Mouse (Mus musculus): ENCODE measurements at regions not wholly inside any gene's neighbourhood (a gene's known extent, or its start where the extent isn't known, plus 50 kb on each side); places are given as distances from the start of the nearest gene placed in this dataset.

- Histone ChIP-seq H3K36me3 (no peaks in the 10 kb centered on the region), H3K27me3 (ENCODE audit: low read depth, poor library complexity, severe bottlenecking) (no peaks in the 10 kb centered on the region), H3K4me3 (no peak overlapping the region), H3K27ac (no peak overlapping the region), H3K9me3 (replicated peaks) (no peaks in the 10 kb centered on the region), H3K4me1 (no peaks in the 10 kb centered on the region)
- DNase-seq (ENCODE audit: low spot score): no peak
- 90% methylated on average over 8 of the region's 8 CpGs for WGBS
These were observed 166.5 kb downstream of the Etnk1 start for GRCm38 (mm10) chr6:143333493-143333892.

GRCm38 (mm10) chr6:143336574-143336973, 169.6 kb downstream of the Etnk1 start:
- DNase-seq (ENCODE audit: low spot score): no peak
- WGBS: 89% methylated on average over 4 of the region's 4 CpGs
- H3K9me3 ChIP-seq (replicated peaks): no peaks in the 10 kb centered on the region

GRCm38 (mm10) chr6:143349000-143349399, 182.0 kb downstream of the Etnk1 start:
- Histone ChIP-seq H3K36me3 (no peaks in the 10 kb centered on the region), H3K4me1 (no peaks in the 10 kb centered on the region), H3K27ac (no peak overlapping the region), H3K9me3 (replicated peaks) (no peaks in the 10 kb centered on the region), H3K27me3 (ENCODE audit: low read depth, poor library complexity, severe bottlenecking) (no peaks in the 10 kb centered on the region), H3K4me3 (no peak overlapping the region)
- 95% methylated on average over 2 of the region's 2 CpGs for WGBS
- DNase-seq (ENCODE audit: low spot score): no peak

More at GRCm38 (mm10) chr6:143336574-143336973, 169.6 kb downstream of the Etnk1 start:
- Histone ChIP-seq H3K36me3 (no peaks in the 10 kb centered on the region), H3K4me3 (no peak overlapping the region), H3K4me1 (no peaks in the 10 kb centered on the region), H3K27ac (no peak overlapping the region), H3K27me3 (ENCODE audit: low read depth, poor library complexity, severe bottlenecking) (no peaks in the 10 kb centered on the region)

GRCm38 (mm10) chr6:143359320-143360032, 192.5 kb downstream of the Etnk1 start:
- Histone ChIP-seq H3K36me3 (no peaks in the 10 kb centered on the region), H3K4me3 (no peak overlapping the region), H3K4me1 (0 out of 2 replicates have a peak, but pooled peaks cover 3% of the 10 kb centered on the region), H3K9me3 (replicated peaks) (no peaks in the 10 kb centered on the region), H3K27me3 (ENCODE audit: low read depth, poor library complexity, severe bottlenecking) (no peaks in the 10 kb centered on the region), H3K27ac (no peak overlapping the region)
- DNase-seq (ENCODE audit: low spot score): no peak
- WGBS: 73% methylated on average over 7 of the region's 7 CpGs

- Histone ChIP-seq H3K36me3 (no peaks in the 10 kb centered on the region), H3K27ac (no peak overlapping the region), H3K27me3 (ENCODE audit: low read depth, poor library complexity, severe bottlenecking) (no peaks in the 10 kb centered on the region), H3K4me1 (0 out of 2 replicates have a peak, but pooled peaks cover 3% of the 10 kb centered on the region), H3K9me3 (replicated peaks) (no peaks in the 10 kb centered on the region), H3K4me3 (no peak overlapping the region)
- 79% methylated on average over 5 of the region's 5 CpGs for WGBS
- DNase-seq (ENCODE audit: low spot score): no peak
These were observed 194.2 kb downstream of the Etnk1 start for GRCm38 (mm10) chr6:143361149-143361725.

- no peak overlapping the region for H3K27ac ChIP-seq
- H3K27me3 ChIP-seq (ENCODE audit: low read depth, poor library complexity, severe bottlenecking): no peaks in the 10 kb centered on the region
- no peaks in the 10 kb centered on the region for H3K36me3 ChIP-seq
- no peaks in the 10 kb centered on the region for H3K9me3 ChIP-seq (replicated peaks)
- no peak overlapping the region for H3K4me3 ChIP-seq
- 0 out of 2 replicates have a peak, but pooled peaks cover 3% of the 10 kb centered on the region for H3K4me1 ChIP-seq
- 96% methylated on average over 2 of the region's 2 CpGs for WGBS
- no peak for DNase-seq (ENCODE audit: low spot score)
These were observed 194.9 kb downstream of the Etnk1 start for GRCm38 (mm10) chr6:143361963-143362362.

GRCm38 (mm10) chr6:143365840-143366239, 198.8 kb downstream of the Etnk1 start:
- H3K4me3 ChIP-seq: no peak overlapping the region
- no peaks in the 10 kb centered on the region for H3K9me3 ChIP-seq (replicated peaks)
- WGBS: 91% methylated on average over 5 of the region's 5 CpGs
- no peak overlapping the region for H3K27ac ChIP-seq
- no peak for DNase-seq (ENCODE audit: low spot score)
- no peaks in the 10 kb centered on the region for H3K27me3 ChIP-seq (ENCODE audit: low read depth, poor library complexity, severe bottlenecking)
- no peaks in the 10 kb centered on the region for H3K4me1 ChIP-seq
- no peaks in the 10 kb centered on the region for H3K36me3 ChIP-seq

GRCm38 (mm10) chr6:143367804-143368203, 200.8 kb downstream of the Etnk1 start:
- WGBS: 73% methylated on average over 3 of the region's 3 CpGs
- H3K4me1 ChIP-seq: no peaks in the 10 kb centered on the region
- no peak overlapping the region for H3K27ac ChIP-seq
- no peak overlapping the region for H3K4me3 ChIP-seq
- H3K27me3 ChIP-seq (ENCODE audit: low read depth, poor library complexity, severe bottlenecking): no peaks in the 10 kb centered on the region
- no peaks in the 10 kb centered on the region for H3K9me3 ChIP-seq (replicated peaks)
- H3K36me3 ChIP-seq: no peaks in the 10 kb centered on the region
- no peak for DNase-seq (ENCODE audit: low spot score)

- H3K4me1 ChIP-seq: peaks cover 2% of the 10 kb centered on the region
- H3K4me3 ChIP-seq: no peak overlapping the region
- H3K36me3 ChIP-seq: no peaks in the 10 kb centered on the region
- H3K27me3 ChIP-seq (ENCODE audit: low read depth, poor library complexity, severe bottlenecking): no peaks in the 10 kb centered on the region
- H3K9me3 ChIP-seq (replicated peaks): no peaks in the 10 kb centered on the region
- DNase-seq (ENCODE audit: low spot score): no peak
- H3K27ac ChIP-seq: no peak overlapping the region
- WGBS: 79% methylated on average over 8 of the region's 8 CpGs
These were observed 201.6 kb downstream of the Etnk1 start for GRCm38 (mm10) chr6:143368646-143369045.

- no peaks in the 10 kb centered on the region for H3K27me3 ChIP-seq (ENCODE audit: low read depth, poor library complexity, severe bottlenecking)
- WGBS: 59% methylated on average over 5 of the region's 5 CpGs
- no peaks in the 10 kb centered on the region for H3K36me3 ChIP-seq
- no peak overlapping the region for H3K4me3 ChIP-seq
- peaks cover 7% of the 10 kb centered on the region for H3K4me1 ChIP-seq
- DNase-seq (ENCODE audit: low spot score): no peak
- no peaks in the 10 kb centered on the region for H3K9me3 ChIP-seq (replicated peaks)
- H3K27ac ChIP-seq: no peak overlapping the region
These were observed 205.5 kb downstream of the Etnk1 start for GRCm38 (mm10) chr6:143372487-143372886.

- peaks cover 7% of the 10 kb centered on the region for H3K4me1 ChIP-seq
- DNase-seq (ENCODE audit: low spot score): peak; percentile 75
- H3K27ac ChIP-seq: no peak overlapping the region; the same call in 1 of the 2 replicates
- no peaks in the 10 kb centered on the region for H3K36me3 ChIP-seq
- H3K27me3 ChIP-seq (ENCODE audit: low read depth, poor library complexity, severe bottlenecking): no peaks in the 10 kb centered on the region
- H3K9me3 ChIP-seq (replicated peaks): no peaks in the 10 kb centered on the region
- H3K4me3 ChIP-seq: no peak overlapping the region
- WGBS: 55% methylated on average over 15 of the region's 15 CpGs
These were observed 206.8 kb downstream of the Etnk1 start for GRCm38 (mm10) chr6:143373686-143374273.

GRCm38 (mm10) chr6:143375951-143376713, 209.1 kb downstream of the Etnk1 start:
- Histone ChIP-seq H3K27me3 (ENCODE audit: low read depth, poor library complexity, severe bottlenecking) (no peaks in the 10 kb centered on the region), H3K9me3 (replicated peaks) (no peaks in the 10 kb centered on the region), H3K4me1 (peaks cover 7% of the 10 kb centered on the region), H3K36me3 (no peaks in the 10 kb centered on the region), H3K27ac (no peak overlapping the region), H3K4me3 (no peak overlapping the region)
- no peak for DNase-seq (ENCODE audit: low spot score)
- 85% methylated on average over 21 of the region's 21 CpGs for WGBS

GRCm38 (mm10) chr6:143377121-143377520, 210.1 kb downstream of the Etnk1 start:
- no peak overlapping the region for H3K4me3 ChIP-seq
- H3K27me3 ChIP-seq (ENCODE audit: low read depth, poor library complexity, severe bottlenecking): no peaks in the 10 kb centered on the region
- H3K4me1 ChIP-seq: peaks cover 7% of the 10 kb centered on the region
- no peak for DNase-seq (ENCODE audit: low spot score)
- no peaks in the 10 kb centered on the region for H3K9me3 ChIP-seq (replicated peaks)
- 91% methylated on average over 14 of the region's 14 CpGs for WGBS
- H3K27ac ChIP-seq: no peak overlapping the region
- no peaks in the 10 kb centered on the region for H3K36me3 ChIP-seq
